Mouse (Mus musculus) left cerebral cortex, adult 9 months (tissue): Measurements from ENCODE around the gene Klhl29.

ENCODE experiments used
- DNase-seq, 2 experiments: peaks; one replicate each; pipeline ENCODE4 v3.0.0; 2022; ENCODE audit warnings: low spot score in 2 of 2

The Klhl29 gene

DNA sequence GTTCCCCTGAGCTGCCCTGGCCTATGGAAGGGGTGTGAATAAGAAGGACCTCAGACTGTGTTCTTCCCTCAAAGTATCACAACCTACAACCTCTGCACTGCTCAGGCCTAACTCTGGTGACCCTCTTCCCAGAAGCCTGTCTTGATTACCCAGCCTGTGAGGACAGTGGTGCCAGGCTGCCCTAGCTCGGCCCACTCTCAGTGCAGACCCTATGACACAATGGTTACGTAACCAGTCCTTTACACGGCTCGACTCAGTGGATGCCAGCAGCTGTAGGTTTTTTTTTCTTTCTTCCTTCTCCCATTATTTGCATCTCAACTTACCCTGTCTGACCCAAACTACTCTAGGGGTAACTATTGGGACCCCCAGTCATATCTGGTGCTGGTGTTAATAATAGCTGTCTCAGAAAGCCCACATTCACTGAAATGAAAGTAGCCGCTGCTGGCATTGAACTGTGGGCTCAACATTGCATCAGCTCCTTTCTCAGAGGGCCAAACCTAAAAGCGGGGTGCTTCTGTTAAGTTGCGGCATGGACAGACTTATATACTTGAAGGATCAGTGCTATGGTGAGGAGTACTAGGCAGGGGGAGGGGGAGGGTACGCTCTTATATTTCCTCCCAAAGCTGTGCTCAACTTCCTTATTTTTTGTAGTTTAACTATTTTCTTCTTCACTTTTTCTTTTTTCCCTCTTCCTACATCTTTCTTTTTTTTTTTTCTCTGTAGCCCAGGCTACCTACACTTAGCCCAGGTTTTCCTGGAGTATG lies 152.9 kb downstream of the Klhl29 start:
- DNase-seq: no peak

DNA sequence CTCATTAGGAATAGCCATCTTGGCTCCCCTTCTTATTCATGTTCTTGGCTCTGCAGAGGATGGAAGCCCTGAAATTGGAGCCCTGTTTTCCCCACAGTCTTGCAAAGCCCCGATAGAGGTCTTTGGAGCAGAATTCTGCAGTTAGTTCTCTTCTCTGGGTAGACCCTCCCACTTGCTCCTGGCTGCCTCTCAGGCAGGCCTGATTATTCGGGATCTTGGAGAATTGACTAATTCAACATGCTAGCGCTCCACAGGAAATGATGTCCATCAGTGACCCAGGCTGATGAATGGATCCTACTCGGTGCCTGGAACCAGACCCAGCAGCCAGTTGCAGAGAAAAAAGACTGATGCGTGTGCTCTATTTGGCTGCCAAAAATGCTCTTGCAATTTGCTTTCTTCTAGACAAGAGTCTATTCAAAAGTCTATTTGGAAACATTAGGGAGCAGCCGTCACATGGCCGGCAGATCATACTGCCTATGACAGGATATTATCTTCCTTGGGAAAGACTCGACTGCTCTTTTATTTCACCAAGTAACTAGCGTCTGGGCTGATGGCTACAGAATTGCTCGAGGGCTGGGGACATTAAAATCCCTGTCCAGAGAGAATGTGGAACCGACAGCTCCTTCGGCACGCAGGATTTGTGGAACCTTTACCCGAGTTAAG lies 155.4 kb downstream of the Klhl29 start:
- DNase-seq: no peak

DNA sequence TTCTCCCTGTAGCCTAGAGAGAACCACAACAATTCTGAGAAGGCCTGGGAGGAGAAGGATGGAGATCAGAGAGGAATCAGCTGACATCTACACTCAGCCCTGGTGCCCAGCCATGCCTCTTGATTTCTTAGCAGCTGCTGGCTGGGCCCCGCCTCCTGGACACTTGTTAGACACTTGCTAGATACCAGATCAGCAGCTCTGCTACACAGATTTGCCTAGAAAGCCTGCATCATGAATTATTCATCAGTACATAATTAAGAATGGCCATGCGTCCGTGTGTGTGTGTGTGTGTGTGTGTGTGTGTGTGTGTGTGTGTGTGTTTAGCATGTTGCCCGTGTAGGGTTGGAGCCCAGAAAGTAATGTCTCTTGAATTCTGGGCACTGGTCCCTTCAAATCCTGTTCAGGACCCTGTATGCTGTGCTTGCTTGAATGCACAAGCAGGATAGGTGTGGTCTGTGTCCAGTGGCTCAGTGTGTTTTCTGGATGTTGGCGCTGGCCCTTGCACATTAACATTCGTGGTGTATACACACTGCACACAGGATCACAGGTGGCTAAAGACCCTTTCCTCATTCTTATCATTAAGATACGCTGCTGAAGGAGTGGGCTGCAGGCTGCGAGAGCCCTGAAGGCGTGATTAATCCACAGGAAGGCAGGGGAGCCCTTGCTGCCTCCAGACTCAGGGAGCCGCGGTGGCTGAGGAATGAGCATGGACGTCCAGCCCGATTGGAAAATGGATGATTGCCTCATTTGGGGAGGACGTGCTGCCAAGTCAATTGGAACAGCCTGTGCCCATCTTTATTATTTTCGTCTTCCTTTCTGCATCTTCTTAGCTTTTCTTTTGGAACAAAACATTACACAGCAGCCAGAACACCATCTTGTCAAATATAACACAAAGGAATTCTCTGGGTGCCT lies 159.4 kb downstream of the Klhl29 start:
- no peak for DNase-seq

DNA sequence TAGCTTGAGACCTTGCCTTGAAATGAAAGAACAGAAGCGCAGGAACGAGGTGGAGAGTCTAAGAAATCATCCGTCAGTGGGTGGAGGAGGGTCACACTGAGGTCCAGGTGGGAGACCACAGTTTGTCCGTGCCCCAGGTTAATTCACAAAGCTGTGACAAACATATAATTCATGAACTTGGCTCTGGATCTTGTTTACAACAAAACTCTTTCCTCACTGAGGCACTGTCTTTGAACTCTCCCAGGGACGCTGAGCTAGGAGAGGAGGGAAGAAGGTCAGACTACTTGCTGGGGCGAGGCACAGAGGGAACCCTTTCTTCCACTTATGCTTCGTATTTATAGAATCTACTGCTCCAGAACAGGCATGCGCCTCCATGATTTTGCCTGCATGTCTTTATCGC lies 161.2 kb downstream of the Klhl29 start:
- DNase-seq: no peak

DNA sequence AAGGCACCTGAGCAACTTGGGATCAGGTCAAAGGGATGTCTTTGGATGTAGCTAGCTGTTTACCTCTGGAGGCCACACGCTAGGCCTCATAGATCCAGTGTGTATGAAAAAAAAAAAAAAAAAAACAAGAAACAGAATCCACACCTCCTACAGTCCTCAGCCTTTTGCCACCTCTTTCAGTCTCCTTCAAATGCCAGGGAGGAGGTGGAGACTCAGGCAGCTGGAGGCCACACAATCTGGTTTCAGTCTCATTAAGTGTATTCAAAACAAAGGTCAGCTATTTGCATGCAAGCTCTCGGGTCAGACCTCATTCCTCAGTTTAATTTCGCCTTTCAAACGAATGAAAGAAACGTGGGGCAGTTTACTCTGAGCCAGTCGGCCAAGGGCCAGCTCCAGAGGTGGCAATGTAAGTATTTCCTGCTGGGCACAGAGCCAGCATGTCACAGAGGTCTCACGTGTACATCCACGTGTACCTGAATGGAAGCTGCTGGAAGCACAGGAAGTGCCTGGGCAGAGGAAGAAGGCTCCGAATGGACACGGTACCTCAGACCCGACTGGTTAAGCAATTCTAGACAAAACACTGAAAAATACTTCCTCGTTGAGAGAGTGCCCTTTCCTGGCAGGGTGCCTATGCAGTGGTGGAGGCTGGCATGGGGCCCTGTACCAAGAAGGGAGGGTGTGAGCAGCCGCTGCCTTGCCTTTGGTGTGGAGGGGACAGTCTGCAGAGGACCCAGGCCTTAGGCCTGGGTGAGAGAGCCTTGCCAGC lies 162.0 kb downstream of the Klhl29 start:
- DNase-seq: peak in 1 of 2 experiments; percentile 72

DNA sequence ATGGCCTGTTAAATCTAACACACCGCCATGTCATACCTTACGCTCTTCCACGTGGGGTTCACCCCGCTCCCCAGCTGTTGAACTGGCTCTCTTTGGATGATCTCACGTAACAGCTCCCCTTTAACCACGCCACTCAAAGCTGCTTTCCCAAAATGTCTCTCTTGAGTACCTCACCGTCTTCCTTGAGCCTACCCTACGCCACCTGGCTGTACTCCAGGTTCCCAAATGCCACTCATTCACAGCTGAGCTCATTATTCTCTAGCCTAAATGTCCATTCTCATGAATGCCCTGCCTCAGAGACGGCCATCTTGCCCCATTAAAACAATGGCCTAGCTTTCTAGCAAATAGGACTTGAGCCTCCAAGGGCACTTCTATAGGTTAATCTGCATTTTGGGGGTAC lies 163.6 kb downstream of the Klhl29 start:
- DNase-seq: no peak

DNA sequence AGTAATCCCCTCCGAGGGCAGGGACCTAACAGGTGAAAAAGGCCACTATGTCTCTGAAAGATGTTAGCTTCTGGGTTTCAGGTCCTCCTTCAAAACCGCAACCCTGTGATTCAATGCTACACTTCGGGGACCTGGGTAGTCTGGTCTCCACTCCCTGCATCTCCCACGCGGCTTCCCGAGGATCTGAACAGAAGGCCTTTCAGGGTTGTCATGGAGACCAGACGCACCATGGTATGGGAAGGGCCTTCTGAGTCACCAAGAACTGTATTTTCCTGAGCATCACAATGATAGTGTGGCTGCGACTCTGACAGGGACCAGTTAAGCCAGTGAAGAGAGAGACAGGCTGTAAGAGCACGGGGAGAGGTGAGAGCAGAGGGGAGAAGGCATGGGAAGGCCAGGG lies 164.7 kb downstream of the Klhl29 start:
- DNase-seq: peak; percentile 73 to 83

DNA sequence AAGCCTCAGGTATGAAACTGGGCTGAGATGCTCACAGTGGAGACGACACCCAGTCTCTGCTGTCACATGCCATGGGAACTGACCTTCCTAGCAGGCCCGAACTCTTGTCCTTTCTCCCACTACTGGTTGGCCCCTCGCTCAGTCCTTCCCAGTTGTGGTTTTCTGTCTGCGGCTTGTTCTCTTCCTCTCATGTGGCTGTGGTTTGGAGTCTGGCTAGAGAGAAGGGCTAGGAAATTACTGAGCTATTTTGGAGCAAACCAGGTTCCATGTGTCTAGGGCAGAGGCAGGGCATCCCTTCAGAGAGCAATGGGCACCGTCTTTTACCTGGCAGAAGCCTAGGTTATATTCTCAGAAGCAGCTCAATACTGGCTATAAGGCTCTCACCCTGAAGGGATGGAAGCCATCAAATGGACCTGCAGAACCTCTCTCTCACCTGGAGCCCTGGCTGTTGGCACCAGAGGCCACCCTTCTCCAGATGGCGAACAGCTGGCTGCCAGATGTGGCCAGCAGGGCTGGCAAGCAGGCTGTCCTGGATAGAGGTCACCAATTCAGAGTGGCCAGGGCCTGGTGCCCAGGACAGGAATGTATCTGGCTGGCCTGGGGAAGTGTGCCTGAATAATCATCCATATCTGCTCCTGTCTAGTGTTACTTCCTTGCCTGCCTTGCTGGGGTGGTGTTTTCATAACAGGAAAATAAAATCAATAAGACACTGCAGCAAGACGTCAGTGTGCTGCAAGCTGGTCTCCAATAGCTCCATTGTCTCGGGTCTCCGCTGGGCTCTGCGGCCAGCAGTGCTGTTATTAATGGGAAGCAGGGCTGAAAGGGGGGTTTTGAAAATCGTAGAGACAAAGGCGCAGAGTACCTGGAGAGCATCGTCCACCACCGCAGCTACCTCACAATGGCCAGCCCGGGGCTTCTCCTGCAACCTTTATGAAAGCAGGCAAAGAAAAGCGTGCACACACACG lies 167.3 kb downstream of the Klhl29 start:
- no peak for DNase-seq

DNA sequence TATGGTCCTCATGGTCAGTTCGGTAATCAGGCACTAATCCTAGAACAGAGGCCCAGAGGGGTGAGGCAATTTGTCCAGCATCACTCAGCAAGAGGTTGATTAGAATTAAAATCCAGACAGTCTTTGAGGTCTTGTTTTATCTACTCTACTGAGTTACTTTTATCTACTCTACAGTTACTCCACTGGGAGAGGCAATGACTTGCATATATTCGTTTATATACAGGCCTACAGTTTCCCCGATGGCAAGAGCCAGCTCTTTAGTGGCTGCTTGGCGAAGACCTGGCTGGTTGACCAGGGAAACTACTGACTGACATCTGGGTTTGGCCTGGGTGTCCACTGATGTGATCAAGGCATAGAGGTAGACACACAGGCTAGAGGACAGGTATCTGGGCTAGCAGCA lies 168.3 kb downstream of the Klhl29 start:
- no peak for DNase-seq

DNA sequence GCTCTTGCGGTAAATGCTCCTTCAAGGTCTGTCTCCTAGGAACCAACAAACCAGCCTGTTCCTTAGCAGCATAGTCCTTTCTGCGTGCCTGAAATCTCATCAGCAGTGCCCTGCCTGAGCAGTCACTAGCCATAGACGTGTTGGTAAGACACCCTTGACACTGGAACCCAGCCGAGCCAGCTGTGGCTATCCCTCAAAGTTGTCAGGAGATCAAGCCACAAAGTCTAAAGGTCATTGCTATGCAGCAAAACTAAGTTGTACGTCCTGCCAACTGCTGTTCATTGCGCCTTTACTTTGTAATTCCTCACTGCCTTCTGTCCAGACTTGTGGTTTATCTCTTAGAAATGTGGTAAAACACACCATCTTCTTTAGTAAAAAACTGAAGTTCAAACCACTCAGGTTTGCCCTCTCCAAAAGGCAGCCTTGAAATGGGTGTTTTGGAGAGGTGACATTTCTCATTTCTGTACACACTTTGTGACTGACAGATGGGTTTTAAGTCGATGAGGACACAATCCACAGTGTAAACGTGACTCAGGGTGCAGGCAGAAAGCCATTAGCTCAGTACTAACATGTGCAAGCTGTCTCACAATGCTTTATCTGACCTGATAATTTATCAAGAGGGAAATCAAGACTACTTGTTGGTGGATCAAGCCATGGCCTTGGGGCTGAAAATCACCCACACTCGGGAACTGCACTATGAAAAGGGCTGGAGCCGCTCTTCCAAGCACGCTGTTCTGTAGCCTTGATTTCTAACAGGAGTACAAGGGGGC lies 171.2 kb downstream of the Klhl29 start:
- no peak for DNase-seq

DNA sequence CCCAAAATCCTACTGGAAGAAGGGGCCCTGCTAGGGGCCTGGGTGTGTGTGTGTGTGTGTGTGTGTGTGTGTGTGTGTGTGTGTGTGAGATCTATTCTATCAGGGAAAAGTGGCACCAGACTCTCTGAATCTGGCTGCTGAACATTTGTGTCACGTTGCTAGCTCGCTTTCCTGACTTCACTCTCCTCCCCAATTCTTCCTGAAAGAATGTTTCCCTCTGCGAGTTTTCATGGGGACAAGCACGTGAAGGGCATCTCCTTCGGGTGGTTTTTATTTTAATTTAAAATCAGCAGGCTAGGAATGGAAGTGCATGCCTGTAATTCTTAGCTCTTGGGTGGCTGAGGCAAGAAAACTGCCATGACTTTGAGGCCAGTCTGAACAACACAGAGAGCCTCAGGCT lies 172.1 kb downstream of the Klhl29 start:
- DNase-seq: no peak

DNA sequence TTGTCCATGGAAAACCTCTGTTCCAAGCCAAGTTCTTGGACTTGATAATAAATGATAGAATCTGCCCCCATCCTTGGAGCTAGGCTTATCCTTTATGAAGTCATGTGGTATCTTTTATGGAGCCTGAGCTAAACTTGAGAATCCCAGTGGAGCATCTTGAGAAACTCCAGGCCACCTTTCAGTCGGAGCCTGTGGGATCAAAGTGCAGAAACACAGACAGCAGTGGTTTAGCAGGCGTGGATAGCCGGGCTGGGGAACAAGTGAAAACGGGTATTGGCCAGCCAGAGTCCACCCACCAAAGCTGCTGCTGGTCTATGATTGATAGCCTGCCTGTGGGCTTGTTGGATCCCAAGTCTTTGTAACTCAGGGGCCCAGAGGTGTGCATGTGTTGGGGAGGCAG lies 177.2 kb downstream of the Klhl29 start:
- no peak for DNase-seq

DNA sequence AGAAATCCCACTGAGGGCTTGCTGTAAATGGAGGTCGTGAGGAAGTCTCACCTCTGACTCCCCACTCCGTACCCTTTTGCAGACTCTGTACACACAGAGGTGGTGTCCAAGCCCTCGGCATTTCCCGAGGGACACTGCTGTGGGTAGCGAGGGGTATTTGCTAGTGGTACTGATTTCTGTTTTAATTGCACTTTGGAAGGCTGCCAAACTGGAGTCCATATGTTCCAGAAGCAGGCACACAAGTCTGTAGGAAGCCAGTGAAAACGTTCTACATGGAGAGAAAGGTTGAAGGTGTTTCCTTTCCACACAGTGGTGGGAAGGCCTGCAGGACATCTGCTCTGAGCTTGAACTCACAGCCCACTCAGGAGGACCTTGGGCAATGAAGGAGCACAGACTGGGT lies 181.3 kb downstream of the Klhl29 start:
- no peak for DNase-seq

DNA sequence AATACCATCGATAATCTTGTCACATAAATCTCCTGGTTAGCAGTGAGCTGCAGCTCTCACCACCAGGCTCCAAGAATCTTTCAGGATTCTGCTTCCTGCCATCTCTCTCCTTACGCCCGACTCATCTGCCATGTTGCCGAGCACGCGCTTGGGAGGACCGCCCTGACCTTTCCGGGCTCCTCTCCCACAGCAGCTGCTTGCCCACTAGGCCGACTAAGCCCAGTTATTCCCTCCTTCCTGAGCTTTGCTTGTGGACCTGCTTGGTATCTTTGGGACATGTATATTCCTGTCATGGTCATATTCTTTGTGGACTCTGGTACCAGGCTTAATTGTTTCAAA lies 183.1 kb downstream of the Klhl29 start:
- DNase-seq: no peak

DNA sequence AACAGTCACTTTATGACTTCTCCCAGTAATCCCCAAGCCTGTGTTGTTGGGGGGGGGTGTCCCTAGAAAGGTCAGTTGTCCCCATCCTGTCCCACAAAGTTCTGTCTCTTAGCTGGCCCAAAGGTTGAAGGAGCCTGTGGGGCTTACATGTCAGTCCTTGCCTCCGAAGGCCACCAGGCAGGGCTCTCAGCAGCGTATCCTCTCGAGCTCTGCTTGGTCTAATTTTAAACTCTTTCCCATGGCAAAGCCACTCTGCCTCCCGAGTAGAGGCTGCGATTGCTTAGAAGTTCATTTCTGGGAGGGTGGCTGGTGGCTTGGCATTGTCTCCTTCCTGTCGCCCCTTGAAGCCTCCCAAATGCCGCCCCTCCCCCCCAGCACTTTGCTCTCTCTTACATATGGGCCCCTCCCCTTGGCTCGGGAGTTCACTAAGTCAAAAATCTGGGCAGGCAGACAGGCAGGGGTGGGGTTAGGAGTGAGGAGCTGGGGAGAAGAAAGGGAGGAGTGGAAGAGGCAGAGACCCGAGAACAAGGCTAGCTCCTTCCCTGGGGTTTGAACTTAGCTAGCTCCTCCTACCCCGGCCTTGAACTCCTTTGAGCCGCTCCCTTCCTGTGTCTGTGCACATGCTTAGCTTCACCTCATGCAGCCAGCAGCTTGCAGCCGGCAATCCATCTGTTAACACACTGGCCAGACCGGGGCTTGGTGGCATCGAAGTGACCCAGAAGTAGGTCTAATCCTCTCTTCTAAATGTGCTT lies 183.7 kb downstream of the Klhl29 start:
- no peak for DNase-seq

DNA sequence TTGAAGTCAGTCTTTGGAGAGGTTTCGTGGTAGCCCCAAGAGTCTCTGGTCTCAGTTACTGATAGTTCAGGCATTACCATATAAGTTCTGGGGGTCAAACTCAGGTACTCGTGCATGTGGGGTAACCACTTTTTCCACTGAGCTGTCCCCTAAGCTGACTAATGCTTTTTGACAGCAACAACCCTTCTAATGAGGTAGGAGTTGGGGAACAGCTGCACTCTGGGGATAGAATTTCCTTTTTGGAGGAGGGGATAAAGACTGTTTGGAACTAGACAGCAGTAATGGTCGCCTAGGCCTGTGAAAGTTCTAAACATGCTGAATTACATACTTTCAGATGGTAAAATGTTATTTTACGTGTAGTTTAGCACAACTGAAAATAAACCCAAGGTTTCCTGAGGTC lies 184.3 kb downstream of the Klhl29 start:
- no peak for DNase-seq

DNA sequence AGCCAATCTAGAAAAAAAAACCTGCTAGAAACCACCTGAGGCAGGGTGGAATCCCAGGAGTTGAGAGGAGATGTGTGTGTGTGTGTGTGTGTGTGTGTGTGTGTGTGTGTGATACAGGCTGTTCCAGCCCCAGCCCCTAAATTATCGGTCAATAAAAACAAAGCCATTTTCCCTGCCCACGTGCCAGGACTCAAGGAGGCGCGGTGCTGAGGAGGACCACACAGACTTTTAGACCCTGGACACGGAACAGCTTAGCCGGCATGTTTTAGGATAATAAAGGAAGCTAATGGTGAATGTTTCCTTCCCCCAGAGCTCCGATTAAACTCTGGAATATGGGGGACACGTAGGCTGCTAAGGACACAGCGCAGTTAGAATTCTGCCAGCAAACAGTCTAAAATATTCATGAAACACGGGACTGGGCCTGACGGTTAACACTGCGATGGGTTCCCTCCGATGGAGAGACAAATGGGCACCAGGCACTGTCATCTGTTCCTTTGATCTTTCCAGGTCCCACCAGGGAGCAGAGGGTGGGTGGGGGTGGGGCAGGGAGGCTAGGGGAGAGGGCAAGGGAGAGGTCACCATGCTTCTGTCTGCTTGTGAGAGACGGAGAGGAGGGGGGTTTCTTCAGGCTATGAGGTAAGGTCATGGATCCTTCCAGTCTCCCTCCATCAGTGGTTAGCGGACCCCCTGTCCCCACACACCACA lies 185.9 kb downstream of the Klhl29 start:
- no peak for DNase-seq

DNA sequence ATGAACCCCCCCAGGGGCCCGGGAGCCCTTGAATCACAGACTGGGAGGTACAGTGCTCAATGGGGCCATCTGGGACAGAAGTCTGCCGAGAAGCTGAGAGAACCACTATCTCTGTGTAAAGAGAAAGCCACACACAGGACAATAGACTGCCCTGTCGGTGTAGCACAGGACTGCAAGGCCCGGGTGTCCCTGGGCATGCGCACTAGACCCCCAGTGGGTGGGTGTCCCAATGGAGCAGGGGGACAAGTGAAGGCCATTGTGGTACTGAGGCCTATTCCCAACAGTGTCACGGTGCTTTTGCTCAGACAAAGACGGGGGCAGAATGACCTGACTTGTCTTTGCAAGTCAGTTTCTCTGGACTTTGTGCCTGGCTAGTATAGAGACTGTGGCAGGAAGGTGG lies 186.6 kb downstream of the Klhl29 start:
- DNase-seq: no peak
